Mouse (Mus musculus) layer of hippocampus, postnatal 25 days (tissue): ENCODE results near the gene Gpr161. TPM values are rescaled to one million over a fixed set of nuclear protein-coding genes. Genes with fewer than 3 reads are reported as not detected.
A peak's percentile ranks its signal among the peaks of the same experiment; 100 is the strongest.
"Not testable (repeated sequence)": the region's sequence is repeated elsewhere in the genome, so short reads cannot be mapped to it uniquely, and the experiment has no call there.

Experiments used
- DNase-seq, 2 experiments: peaks; one replicate each; pipeline ENCODE4 v3.0.0; 2022; ENCODE audit warnings: mixed read lengths in 2 of 2, low spot score in 1 of 2; ENCODE audit errors: extremely low spot score in 1 of 2
- total RNA-seq, 2 experiments: library from RNA; stranded (reverse); gene quantifications; 2 replicates each; pipeline ENCODE4 v1.2.3; 2021

Gene Gpr161
- total RNA-seq, 2 experiments from 2014 or later = 64.5 to 75.6 TPM

DNA sequence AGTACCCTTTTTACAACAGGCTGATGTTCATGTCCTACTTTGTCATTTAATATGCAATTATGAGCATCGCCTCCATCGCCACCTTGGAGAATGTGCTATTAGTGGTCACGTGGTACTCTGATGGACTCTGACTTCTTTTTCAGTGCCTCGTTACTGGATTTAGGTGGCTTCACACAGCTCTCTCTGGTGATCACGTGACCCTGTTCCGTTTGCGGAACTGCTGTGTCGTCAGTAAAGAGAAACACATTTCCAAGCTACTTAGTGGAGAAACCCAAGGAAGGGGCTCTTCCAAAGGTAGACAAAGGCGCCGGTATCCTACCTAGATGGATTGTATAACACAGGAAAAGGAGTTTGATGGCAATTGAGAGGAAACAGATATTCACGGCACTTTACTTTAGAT, 12.6 kb downstream of the Gpr161 start:
- DNase-seq = no peak

DNA sequence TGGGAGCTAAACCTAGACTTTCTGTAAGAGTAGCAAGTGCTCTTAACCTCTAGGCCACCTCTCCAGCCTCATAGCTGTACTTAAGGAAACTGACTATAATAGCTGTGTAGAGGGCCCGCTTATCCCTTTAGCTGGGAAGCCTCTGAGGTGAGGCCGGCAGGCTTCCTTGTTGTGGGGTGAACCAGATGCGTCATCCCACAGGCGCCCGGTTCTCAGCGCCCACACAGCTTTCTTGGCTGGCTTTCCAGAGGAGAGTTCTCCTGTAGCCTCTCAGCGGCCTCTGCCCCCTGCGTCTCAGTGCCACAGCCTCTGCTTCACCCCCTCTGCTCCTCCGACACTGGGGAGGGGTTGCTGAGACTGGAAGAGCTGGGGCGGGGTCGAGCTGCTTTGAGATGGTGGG, 20.8 kb downstream of the Gpr161 start:
- DNase-seq = no peak

DNA sequence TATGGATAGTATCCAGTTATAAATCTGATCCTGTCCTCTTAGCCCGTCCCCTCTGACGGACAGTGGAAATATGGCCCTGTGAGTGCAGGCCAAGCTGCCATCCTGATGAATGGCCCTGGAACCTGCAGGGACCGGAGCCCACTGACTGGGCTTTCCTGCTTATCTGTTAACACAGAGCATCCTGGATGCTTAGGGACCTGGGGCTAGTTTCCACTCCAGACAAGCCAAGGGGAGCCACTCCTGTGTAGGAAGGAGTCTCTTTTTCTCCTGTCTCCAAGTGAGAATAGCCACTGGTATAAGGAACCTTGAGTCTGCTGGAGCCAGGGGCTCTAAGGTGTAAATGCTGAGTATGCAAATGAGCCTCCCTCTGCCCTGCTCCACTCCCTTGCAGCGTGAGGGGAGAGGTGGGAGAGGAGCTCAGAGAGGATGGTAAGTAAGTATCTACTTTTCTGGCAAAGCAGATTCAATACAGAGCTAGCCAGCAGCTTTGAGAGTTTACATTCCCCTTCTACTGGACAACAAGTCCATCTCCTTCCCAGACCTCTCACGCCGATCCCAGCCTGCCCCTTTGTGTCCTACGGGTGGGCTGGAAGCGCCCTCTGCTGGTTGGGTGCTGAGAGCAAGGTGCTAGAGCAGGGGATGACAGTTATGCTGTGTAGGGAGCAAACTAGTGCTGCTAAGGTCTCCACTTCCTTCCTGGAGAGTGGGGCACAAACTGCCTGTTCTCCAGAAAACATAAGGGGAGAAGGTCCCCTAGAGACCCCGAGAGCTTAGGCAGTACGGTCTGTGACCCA, 24.7 kb downstream of the Gpr161 start:
- DNase-seq = peak; percentile 62 to 88

DNA sequence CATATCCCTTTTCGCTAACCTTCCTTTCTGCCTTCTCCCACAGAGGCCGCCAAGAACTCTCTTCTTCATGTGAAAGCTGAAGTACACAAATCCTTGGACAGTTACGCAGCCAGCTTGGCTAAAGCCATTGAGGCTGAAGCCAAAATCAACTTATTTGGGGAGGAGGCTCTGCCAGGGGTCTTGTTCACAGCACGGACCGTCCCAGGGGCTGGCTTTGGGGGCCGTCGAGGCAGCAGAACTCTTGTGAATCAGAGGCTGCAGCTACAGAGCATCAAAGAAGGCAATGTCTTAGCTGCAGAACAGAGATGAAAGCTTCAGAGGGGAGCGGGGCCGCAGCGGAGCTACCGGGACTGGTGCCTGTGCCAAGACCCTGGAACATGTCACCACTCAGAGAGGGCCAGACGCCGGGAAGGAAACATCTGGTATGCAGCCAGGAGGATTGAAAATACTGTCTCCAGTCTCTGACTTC, 25.8 kb downstream of the Gpr161 start:
- no peak for DNase-seq

DNA sequence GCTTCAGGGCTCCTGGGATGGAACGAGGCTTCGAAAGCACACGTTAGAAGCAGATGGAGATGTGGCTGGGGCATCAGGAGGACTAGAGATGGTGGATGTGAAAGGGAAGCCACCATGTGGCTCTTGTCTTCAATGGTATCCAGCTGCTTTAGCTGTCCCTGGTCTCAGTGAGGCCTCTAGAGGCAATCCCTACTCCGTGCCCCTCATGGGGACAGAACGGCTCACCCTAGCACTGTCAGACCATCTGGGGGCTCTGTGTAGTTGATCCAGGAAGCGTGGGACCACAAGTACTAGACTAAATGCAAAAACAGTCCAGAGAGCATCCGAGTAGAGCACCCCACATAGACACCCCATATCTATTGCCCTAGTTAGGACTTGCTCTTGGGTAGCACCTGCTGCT, 26.3 kb downstream of the Gpr161 start:
- DNase-seq = no peak

DNA sequence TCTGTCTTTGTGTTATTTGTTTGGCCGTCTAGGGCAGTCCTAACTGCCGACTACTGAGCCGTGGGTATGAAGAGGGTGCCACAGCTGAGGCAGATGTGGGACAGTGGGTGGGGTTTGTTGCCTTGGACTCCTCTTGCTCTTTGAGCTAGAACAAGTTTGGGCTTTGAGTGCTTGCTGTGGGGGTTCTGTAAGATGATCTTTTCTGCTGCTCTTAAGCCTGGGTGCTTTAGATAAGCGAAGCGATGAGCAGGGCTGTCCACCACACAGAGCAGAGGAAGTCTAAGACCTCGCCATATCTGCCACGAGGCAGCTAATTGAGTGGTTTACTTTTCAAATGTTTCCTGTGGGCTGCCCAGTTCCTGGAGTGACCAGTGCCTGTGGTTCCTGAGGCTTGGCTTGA, 27.3 kb downstream of the Gpr161 start:
- no peak for DNase-seq

DNA sequence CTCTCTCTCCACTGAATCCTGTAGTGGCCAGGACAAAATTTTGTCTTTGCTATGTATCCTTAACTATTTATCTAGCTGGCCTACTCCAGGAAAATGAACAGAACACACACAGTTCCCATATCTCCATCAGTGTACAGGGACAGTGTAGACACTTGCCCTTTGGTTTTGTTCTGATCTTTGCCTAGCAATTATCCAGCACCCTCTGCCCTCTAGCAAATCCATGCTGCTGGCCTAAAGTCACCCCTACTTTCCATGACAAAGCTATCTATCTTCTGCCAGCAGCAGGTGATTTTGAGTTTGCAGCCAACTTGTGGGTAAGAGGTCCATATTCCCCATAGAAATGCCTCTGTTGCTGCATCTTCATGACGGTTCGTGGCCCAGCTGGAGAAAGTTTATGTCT, 31.8 kb downstream of the Gpr161 start:
- DNase-seq = no peak

DNA sequence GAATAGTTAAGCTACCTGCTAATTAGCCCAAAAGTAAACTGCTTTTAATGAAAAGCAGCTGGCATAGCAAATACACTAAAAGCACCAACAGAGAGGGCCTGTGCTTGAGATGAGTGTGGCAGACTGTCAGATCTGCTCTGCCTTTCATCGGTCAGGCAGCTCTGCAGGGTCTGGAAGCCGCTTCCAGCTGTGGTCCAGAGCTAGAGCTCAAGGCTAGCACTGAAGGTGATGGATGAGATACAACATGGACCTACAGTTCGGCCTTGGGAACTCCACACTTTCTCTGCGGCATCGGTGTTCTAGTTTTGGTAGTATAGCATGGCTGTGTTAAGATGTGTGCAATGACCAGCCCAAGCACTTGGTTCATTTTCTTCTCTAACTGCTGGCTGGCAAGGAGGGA, 32.2 kb downstream of the Gpr161 start:
- DNase-seq = no peak

DNA sequence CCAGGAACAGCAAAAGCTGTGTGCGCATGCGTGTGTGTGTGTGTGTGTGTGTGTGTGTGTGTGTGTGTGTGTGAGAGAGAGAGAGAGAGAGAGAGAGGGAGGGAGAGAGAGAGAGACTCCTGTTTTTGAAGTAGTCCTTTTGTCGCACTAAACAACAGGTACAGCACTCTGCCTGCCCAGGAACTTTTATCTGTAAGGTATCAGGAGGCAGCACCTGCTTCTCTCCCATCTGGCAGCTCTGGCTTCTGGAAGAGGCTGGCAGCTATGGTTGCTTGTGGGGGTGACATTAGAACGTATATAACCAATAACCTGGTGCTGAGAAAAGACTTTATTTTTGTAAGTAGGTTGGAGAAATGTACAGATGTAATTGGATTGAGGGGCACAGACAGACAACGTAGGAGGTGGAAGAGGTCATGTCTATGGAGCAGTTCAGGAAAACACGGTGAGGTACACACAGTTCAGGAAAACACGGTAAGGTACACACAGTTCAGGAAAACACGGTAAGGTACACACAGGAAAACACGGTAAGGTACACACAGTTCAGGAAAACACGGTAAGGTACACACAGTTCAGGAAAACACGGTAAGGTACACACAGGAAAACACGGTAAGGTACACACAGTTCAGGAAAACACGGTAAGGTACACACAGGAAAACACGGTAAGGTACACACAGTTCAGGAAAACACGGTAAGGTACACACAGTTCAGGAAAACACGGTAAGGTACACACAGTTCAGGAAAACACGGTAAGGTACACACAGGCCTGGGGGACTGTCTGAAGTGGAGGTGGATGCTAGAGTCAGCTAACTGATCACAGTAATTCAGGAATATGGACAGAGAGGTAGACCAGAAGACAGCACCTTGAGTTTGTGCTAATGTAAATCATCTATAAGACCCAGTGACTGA, 33.0 kb downstream of the Gpr161 start:
- not testable (repeated sequence) for DNase-seq

DNA sequence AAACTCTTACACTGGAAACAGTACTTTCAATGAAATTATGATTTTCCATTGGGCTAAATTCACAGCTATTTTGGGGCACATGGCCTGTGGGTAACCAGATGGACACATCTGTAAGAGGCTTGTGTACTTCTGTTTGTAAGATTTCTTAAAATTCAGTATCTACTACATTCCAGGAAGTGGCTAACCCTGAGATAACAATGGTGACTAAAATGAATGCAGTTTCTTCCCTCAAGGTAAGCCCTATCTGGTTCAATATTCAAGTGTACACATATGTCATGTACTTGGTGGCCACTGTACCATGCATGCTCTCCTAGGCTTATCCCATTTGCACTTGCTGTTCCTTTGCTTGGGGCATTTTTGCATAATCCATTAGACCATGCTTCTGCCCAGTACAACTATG, 35.3 kb downstream of the Gpr161 start:
- DNase-seq = no peak

DNA sequence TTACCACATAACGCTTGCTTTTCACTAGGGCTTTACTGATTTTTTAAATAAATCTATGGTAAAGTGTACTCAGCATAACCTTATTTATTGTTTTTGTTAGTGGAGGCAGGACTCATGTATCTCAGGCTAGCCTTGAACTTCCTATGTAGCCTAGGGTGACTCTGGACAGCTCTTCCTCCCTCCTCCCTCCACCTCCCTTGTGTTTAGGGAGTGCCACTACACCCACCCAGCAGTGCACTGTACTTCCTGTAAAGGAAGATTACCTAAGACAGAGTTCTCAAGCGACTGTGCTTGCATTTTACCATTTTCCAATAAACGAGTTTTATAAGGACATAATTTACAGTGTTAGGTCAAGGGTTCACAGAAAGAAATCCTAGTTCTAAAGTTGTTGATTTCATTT, 37.2 kb downstream of the Gpr161 start:
- DNase-seq = no peak

DNA sequence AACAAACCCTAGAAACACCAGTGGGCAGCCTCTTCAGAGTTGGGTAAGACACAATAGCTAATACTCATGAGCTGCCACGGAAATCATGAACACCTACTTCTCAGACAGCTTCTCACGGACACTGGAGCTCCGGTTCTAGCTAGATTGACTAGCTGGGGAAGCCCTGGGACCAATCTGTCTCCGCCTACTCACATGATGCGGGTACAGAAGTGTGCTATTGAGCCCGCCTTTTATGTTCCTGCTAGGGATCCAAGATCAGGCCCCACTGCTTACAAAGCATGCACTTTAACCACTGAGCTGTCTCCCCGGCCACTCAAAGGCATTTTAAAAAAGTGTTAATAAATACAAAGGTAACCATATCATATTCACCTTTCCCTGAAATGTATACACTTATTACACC, 46.5 kb downstream of the Gpr161 start:
- DNase-seq = no peak

DNA sequence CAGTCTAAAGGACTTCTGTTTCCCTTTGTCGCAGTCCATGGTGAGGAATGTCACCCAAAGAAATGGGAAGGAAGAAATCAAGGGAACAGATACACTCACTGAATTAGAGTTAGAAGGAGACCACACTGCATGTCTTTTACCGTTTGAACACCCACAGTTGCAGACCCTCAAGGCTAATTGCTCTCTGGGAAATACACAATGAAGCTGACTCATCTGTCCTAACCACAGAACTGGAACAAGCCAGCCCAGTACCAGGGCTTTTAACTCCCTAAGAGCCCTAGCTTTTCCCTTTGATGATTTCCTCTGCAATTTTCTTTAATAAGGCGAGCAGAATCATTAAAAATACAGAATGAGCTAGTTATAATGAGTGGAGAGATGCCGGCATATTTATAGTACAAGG, 48.9 kb downstream of the Gpr161 start:
- DNase-seq = no peak

DNA sequence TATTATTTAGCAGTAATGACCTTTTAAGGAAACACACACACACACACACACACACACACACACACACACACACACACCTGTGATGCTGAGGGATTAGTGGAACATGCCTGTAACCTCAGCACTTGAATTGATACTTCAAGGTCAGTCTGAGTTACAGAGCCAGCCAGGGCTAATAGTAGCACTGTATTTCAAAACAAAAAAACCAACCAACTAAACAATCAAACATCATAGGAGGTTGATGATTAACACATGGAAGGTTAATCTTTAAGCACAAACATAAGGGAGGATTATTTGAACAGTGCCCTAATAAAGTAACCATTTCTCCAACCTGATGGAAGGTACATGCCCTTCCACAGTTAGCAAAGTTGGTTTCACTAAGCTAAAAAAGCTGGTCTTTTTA, 53.0 kb downstream of the Gpr161 start:
- DNase-seq = no peak

DNA sequence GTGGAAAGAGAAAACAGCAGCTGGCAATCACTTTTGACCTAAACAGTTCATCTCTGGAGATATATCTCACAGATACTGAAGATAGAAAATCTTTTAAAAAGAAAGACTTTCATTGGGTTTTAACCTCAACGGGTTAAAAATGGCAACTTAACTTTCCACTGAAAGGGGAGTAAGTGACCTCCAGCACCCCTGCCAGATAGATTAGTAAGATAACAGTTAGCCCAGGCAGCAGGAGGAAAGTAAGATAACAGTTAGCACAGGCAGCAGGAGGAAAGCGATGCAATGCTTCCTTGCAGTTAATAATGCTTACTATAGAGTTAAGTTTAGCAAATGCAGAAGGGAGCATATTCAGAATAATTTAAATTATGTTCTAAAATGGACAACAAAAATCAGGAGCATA, 60.8 kb downstream of the Gpr161 start:
- DNase-seq = no peak

DNA sequence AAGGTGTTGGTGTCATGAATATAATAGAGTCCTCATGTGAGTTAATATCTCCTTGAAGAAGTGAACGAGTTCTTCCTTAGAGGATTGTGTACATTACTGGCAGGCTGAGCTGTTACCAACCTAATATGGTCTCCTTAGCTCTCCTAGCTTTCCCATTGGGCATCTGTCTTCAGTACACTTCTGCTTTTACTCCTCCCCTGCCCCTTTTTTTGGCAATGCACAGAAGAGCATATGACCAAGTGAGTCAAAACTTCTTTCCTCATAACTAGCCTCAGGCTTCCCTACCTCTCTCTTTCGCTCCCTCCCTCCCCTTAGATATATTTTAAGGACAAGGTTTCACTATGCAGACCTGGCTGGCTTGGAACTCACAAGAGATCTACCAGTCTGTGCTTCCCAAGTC, 67.7 kb downstream of the Gpr161 start:
- DNase-seq = no peak

DNA sequence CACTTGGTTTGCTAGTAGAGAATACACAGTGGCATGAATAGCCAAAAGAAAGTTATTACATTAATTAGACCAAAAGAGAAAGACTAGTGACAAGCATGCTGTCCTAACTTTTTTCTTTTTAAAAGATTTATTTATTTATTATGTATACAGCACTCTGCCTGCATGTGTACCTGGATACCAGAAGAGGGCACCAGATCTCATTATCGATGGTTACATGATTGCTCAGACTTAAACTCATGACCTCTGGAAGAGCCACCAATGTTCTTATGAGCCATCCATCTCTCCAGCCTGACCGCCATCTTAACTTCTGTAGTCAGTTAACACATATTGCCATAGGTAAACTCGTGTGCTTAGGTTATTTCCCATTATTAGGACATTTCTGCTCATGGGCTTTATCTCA, 69.5 kb downstream of the Gpr161 start:
- no peak for DNase-seq

DNA sequence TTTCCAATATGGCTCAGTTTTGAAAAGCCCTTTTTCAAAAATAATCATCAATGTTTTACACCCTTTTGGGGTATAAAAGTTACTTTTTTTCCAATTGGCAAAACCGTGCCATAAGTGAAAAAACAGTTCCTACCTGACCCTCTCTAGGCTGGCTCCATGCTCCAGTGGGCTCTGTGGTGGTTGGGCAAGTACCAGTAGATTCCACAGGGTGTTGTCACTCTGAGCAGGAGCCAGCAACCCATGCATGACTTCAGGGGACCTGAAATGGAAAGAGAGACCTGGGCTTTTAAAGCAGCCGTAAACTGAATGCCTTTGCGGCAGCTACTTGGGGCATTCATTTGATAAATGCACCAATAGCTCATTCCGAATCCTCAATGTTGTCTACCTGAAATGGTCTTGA, 75.4 kb downstream of the Gpr161 start:
- DNase-seq = no peak

DNA sequence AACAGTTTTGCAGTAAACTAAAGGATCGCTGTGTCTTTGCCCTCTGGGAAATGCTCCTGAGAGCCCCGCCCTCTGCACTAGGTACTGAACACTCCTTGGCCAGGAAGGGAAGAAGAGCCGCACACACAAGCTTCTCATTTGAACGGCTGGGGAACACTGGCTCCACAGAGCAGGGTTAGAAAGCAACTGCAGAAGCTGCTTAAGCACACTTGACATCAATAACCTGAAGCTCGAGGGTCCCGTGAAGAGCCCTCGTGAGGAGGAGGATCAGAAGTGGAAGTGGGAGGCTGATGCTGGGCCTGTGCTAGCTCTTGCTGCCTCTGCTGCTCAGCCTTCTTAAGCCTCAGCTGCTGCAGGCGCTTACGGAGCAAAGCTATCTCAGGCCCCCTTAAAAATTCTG, 78.2 kb downstream of the Gpr161 start:
- DNase-seq = no peak
